Comparison of ENCODE assay signal across 8 mouse cellular contexts in genomic region chr11:119912845-119913244, GRCm38 (mm10). TPM values are rescaled to one million over a fixed set of nuclear protein-coding genes. Genes with fewer than 3 reads are reported as not detected.
DNase-seq lines count a peak whose midpoint lies in the region; ATAC-seq and TF ChIP-seq lines count a peak whose summit lies in the region.

No protein-coding gene starts in this region.

- peak overlapping the region; percentile 93 for H3K4me2 ChIP-seq in liver, embryonic 13.5 days
- H3K4me2 ChIP-seq in stomach, postnatal 0 days (replicated peaks; ENCODE audit: low read depth), result peak overlapping the region; percentile 87

- ATAC-seq in liver, embryonic 13.5 days (ENCODE audit: low read depth), result no peak
- ATAC-seq in stomach, postnatal 0 days (ENCODE audit: low FRiP score, low TSS enrichment), result no peak

- peak; percentile 44 to 54 for DNase-seq in cerebellum, postnatal 10 days
- no peak for DNase-seq in cerebellum, adult 9-10 months
- DNase-seq in testis, postnatal 14 days (ENCODE audit: low spot score), result no peak
- DNase-seq in liver, embryonic 13.5 days, result no peak
- DNase-seq in stomach, postnatal 0 days (ENCODE audit: low spot score), result no peak
- no peak for DNase-seq in natural killer cell, adult 2 months (ENCODE audit: low spot score in 2 of 2)
- no peak for DNase-seq in frontal cortex, postnatal 10 days (ENCODE audit: low spot score in 2 of 2)

- H3K9me3 ChIP-seq in liver, embryonic 13.5 days (replicated peaks), result no peaks in the 10 kb centered on the region
- H3K9me3 ChIP-seq in stomach, postnatal 0 days (ENCODE audit: control insufficient read depth, low read length), result no peaks in the 10 kb centered on the region

- peak overlapping the region; percentile 90 for H3K4me3 ChIP-seq in testis, adult 2 months (ENCODE audit: control insufficient read depth, low read depth, low read length)
- peak overlapping the region; percentile 87 for H3K4me3 ChIP-seq in liver, embryonic 13.5 days (replicated peaks)
- H3K4me3 ChIP-seq in stomach, postnatal 0 days (ENCODE audit: low read depth, low read length), result peak overlapping the region; percentile 78

- TF ChIP-seq CTCF in testis, adult 2 months (IDR thresholded peaks at IDR 0.05; ENCODE audit: control insufficient read depth, insufficient read depth, insufficient replicate concordance, low read depth, low read length), result no peak
- TF ChIP-seq CTCF in stomach, postnatal 0 days (IDR thresholded peaks at IDR 0.05; ENCODE audit: low read depth), result no peak

- no peak overlapping the region for H3K27ac ChIP-seq in testis, adult 2 months (ENCODE audit: control insufficient read depth, insufficient read depth, low read depth, low read length)
- H3K27ac ChIP-seq in liver, embryonic 13.5 days, result 0 out of 2 replicates have a peak overlapping the region, but pooled peaks have one; percentile 67
- peak overlapping the region; percentile 91 for H3K27ac ChIP-seq in stomach, postnatal 0 days (replicated peaks)

- peaks cover 2% of the 10 kb centered on the region; the same call in 1 of the 2 replicates for H3K36me3 ChIP-seq in testis, adult 2 months (ENCODE audit: control insufficient read depth, insufficient read depth, low read length)
- H3K36me3 ChIP-seq in liver, embryonic 13.5 days, result peaks cover 23% of the 10 kb centered on the region
- H3K36me3 ChIP-seq in stomach, postnatal 0 days (ENCODE audit: control insufficient read depth, insufficient read depth, low read length), result peaks cover 8% of the 10 kb centered on the region; the same call in 1 of the 2 replicates

- TF ChIP-seq EP300 in stomach, postnatal 0 days (optimal IDR thresholded peaks at IDR 0.05), result no peak

- H3K9ac ChIP-seq in liver, embryonic 13.5 days, result peak overlapping the region; percentile 88
- peak overlapping the region; percentile 99 for H3K9ac ChIP-seq in stomach, postnatal 0 days (ENCODE audit: low read length)

- peaks cover 30% of the 10 kb centered on the region for H3K4me1 ChIP-seq in testis, adult 2 months (ENCODE audit: control insufficient read depth, insufficient read depth, low read length)
- peaks cover 49% of the 10 kb centered on the region for H3K4me1 ChIP-seq in liver, embryonic 13.5 days (replicated peaks)
- H3K4me1 ChIP-seq in stomach, postnatal 0 days (replicated peaks; ENCODE audit: control insufficient read depth, insufficient read depth), result peaks cover 14% of the 10 kb centered on the region; the same call in 1 of the 2 replicates

- no peak for TF ChIP-seq POLR2A in testis, adult 2 months (IDR thresholded peaks at IDR 0.05; ENCODE audit: control insufficient read depth, low read depth, low read length)

- 30% methylated on average over 7 of the region's 7 CpGs for WGBS in liver, embryonic 13.5 days (ENCODE audit: insufficient replicate concordance)
- 11% methylated on average over 7 of the region's 7 CpGs for WGBS in stomach, postnatal 0 days

- no peaks in the 10 kb centered on the region for H3K27me3 ChIP-seq in testis, adult 2 months (ENCODE audit: control insufficient read depth, insufficient read depth, low read length)
- no peaks in the 10 kb centered on the region for H3K27me3 ChIP-seq in liver, embryonic 13.5 days
- no peaks in the 10 kb centered on the region for H3K27me3 ChIP-seq in stomach, postnatal 0 days (ENCODE audit: control insufficient read depth, insufficient read depth, low read length)

RNA-seq across cellular contexts. Expression of gene Chmp6, which starts 0.4 kb away (rescaled TPM):
- 47.8 and 53.8 TPM in 2 replicates for polyA plus RNA-seq in testis, adult 2 months (2012; rRNA removed)
- 37.4 and 37.6 TPM in 2 replicates for polyA plus RNA-seq in liver, embryonic 13.5 days (2015; fragmentation: Nextera tagmentation; extraction: Ambion mirVana)
- 84.5 and 85.3 TPM in 2 replicates for polyA plus RNA-seq in stomach, postnatal 0 days (2015; fragmentation: Nextera tagmentation; extraction: Ambion mirVana)

RNA-seq across cellular contexts. Expression of gene Baiap2, which starts 29.7 kb away (rescaled TPM):
- 151 and 183 TPM in 2 replicates for polyA plus RNA-seq in testis, adult 2 months (2012; rRNA removed)
- 5.1 and 5.5 TPM in 2 replicates for polyA plus RNA-seq in liver, embryonic 13.5 days (2015; fragmentation: Nextera tagmentation; extraction: Ambion mirVana)
- polyA plus RNA-seq in stomach, postnatal 0 days (2015; fragmentation: Nextera tagmentation; extraction: Ambion mirVana), result 35.1 and 39.2 TPM in 2 replicates

Comparison
In these comparisons a context has a peak if more than half of its experiments do, and no peak if none do; other contexts are left out.
1. DNase-seq: peak in cerebellum, postnatal 10 days (2 of 2); none in cerebellum, adult 9-10 months (single experiment), testis, postnatal 14 days (single experiment), liver, embryonic 13.5 days (single experiment), stomach, postnatal 0 days (single experiment), natural killer cell, adult 2 months (0 of 2) and frontal cortex, postnatal 10 days (0 of 2).
2. Peak in every context shown above with its lines, with median percentiles within 50 percentile points of each other: H3K4me3 ChIP-seq.